8 mouse cellular contexts compared by ENCODE assay signal in genomic region chr5:134176169-134176881, GRCm38 (mm10). TPM values are rescaled to one million over a fixed set of nuclear protein-coding genes. Genes with fewer than 3 reads are reported as not detected.
DNase-seq lines count a peak whose midpoint lies in the region; ATAC-seq and TF ChIP-seq lines count a peak whose summit lies in the region.

Gene Rcc1l, minus strand, starts transcription at chr5:134176774.

- peak within 1 kb of the TSS; percentile 82 for H3K9ac ChIP-seq in heart, embryonic 12.5 days
- peak within 1 kb of the TSS; percentile 76 for H3K9ac ChIP-seq in kidney, postnatal 0 days (ENCODE audit: low read depth, low read length)
- H3K9ac ChIP-seq in liver, embryonic 11.5 days (ENCODE audit: low read depth, low read length), result peak within 1 kb of the TSS; percentile 62
- H3K9ac ChIP-seq in stomach, embryonic 14.5 days (replicated peaks; ENCODE audit: low read depth, low read length), result peak within 1 kb of the TSS; percentile 74

- no peaks in the 10 kb centered on the region for H3K9me3 ChIP-seq in erythroblast, embryonic 14.5 days (ENCODE audit: control insufficient read depth, low read length)
- no peaks in the 10 kb centered on the region for H3K9me3 ChIP-seq in heart, embryonic 12.5 days (replicated peaks)
- no peaks in the 10 kb centered on the region for H3K9me3 ChIP-seq in kidney, postnatal 0 days (replicated peaks; ENCODE audit: low read length)
- no peaks in the 10 kb centered on the region for H3K9me3 ChIP-seq in liver, embryonic 11.5 days (ENCODE audit: control insufficient read depth, low read length)
- no peaks in the 10 kb centered on the region for H3K9me3 ChIP-seq in stomach, embryonic 14.5 days (ENCODE audit: control insufficient read depth, low read depth, low read length)

- WGBS in heart, embryonic 12.5 days, result under 1% methylated on average over 72 of the region's 72 CpGs
- WGBS in kidney, postnatal 0 days, result under 1% methylated on average over 69 of the region's 72 CpGs
- under 1% methylated on average over 72 of the region's 72 CpGs for WGBS in liver, embryonic 11.5 days
- under 1% methylated on average over 72 of the region's 72 CpGs for WGBS in stomach, embryonic 14.5 days

- H3K36me3 ChIP-seq in erythroblast, embryonic 14.5 days (ENCODE audit: control insufficient read depth), result peaks cover 17% of the 10 kb centered on the region
- H3K36me3 ChIP-seq in heart, embryonic 12.5 days, result peaks cover 16% of the 10 kb centered on the region
- 0 out of 2 replicates have a peak, but pooled peaks cover 3% of the 10 kb centered on the region for H3K36me3 ChIP-seq in kidney, postnatal 0 days (ENCODE audit: insufficient read depth, low read length)
- peaks cover 2% of the 10 kb centered on the region; the same call in 1 of the 2 replicates for H3K36me3 ChIP-seq in liver, embryonic 11.5 days (ENCODE audit: control insufficient read depth, insufficient read depth, low read length)
- H3K36me3 ChIP-seq in stomach, embryonic 14.5 days (ENCODE audit: control insufficient read depth, insufficient read depth, low read length), result no peaks in the 10 kb centered on the region; the same call in 1 of the 2 replicates

- no peaks in the 10 kb centered on the region for H3K27me3 ChIP-seq in erythroblast, embryonic 14.5 days (ENCODE audit: control insufficient read depth)
- H3K27me3 ChIP-seq in heart, embryonic 12.5 days (replicated peaks), result no peaks in the 10 kb centered on the region
- H3K27me3 ChIP-seq in kidney, postnatal 0 days (ENCODE audit: insufficient read depth, low read length), result no peaks in the 10 kb centered on the region
- no peaks in the 10 kb centered on the region for H3K27me3 ChIP-seq in liver, embryonic 11.5 days (replicated peaks; ENCODE audit: control insufficient read depth, insufficient read depth, low read length)
- no peaks in the 10 kb centered on the region for H3K27me3 ChIP-seq in stomach, embryonic 14.5 days (ENCODE audit: control insufficient read depth, insufficient read depth, low read length)

- peak; percentile 90 for ATAC-seq in heart, embryonic 12.5 days (ENCODE audit: insufficient number of reproducible peaks, low FRiP score)
- ATAC-seq in kidney, postnatal 0 days (replicated peaks; ENCODE audit: low FRiP score, low read depth), result peak; percentile 84
- ATAC-seq in liver, embryonic 11.5 days (replicated peaks; ENCODE audit: low FRiP score), result peak; percentile 86
- peak; percentile 79 for ATAC-seq in stomach, embryonic 14.5 days (ENCODE audit: insufficient number of reproducible peaks, insufficient read depth, low FRiP score, low read depth)

- TF ChIP-seq CTCF in brain, embryonic 14.5 days (IDR thresholded peaks at IDR 0.05; ENCODE audit: borderline replicate concordance, extremely low read depth, insufficient read depth, insufficient read length), result no peak
- no peak for TF ChIP-seq CTCF in kidney, postnatal 0 days (IDR thresholded peaks at IDR 0.05; ENCODE audit: low read depth)

- peak; percentile 37; the same call in 1 of the 2 replicates for TF ChIP-seq POLR2A in brain, embryonic 14.5 days (IDR thresholded peaks at IDR 0.05; ENCODE audit: borderline replicate concordance, extremely low read depth, insufficient read depth, insufficient read length, poor library complexity, severe bottlenecking)

- peak within 1 kb of the TSS; percentile 81 for H3K4me3 ChIP-seq in erythroblast, embryonic 14.5 days (replicated peaks)
- peak within 1 kb of the TSS; percentile 91 for H3K4me3 ChIP-seq in heart, embryonic 12.5 days
- H3K4me3 ChIP-seq in kidney, postnatal 0 days (replicated peaks; ENCODE audit: low read depth, low read length), result peak within 1 kb of the TSS; percentile 85
- H3K4me3 ChIP-seq in liver, embryonic 11.5 days (ENCODE audit: low read depth, low read length), result peak within 1 kb of the TSS; percentile 68
- H3K4me3 ChIP-seq in stomach, embryonic 14.5 days (ENCODE audit: low read depth, low read length), result peak within 1 kb of the TSS; percentile 94

- H3K4me1 ChIP-seq in erythroblast, embryonic 14.5 days (ENCODE audit: control insufficient read depth), result peaks cover 45% of the 10 kb centered on the region
- peaks cover 9% of the 10 kb centered on the region for H3K4me1 ChIP-seq in heart, embryonic 12.5 days (replicated peaks)
- H3K4me1 ChIP-seq in kidney, postnatal 0 days (replicated peaks; ENCODE audit: insufficient read depth, low read length), result 0 out of 2 replicates have a peak, but pooled peaks cover 7% of the 10 kb centered on the region
- peaks cover 14% of the 10 kb centered on the region for H3K4me1 ChIP-seq in liver, embryonic 11.5 days (replicated peaks; ENCODE audit: control insufficient read depth, insufficient read depth, low read length)
- peaks cover 8% of the 10 kb centered on the region; the same call in 1 of the 2 replicates for H3K4me1 ChIP-seq in stomach, embryonic 14.5 days (ENCODE audit: control insufficient read depth, insufficient read depth, low read length)

- H3K27ac ChIP-seq in heart, embryonic 12.5 days (ENCODE audit: poor library complexity, severe bottlenecking), result peak within 1 kb of the TSS; percentile 84
- peak within 1 kb of the TSS; percentile 90 for H3K27ac ChIP-seq in kidney, postnatal 0 days
- H3K27ac ChIP-seq in liver, embryonic 11.5 days (ENCODE audit: low read depth, low read length), result peak within 1 kb of the TSS; percentile 72
- H3K27ac ChIP-seq in stomach, embryonic 14.5 days (ENCODE audit: low read length), result peak within 1 kb of the TSS; percentile 83

- peak; percentile 84 to 85 for DNase-seq in B cell, adult 2 months
- DNase-seq in brain, embryonic 14.5 days (ENCODE audit: low read depth), result peak; percentile 97
- peak; percentile 98 for DNase-seq in kidney, postnatal 0 days (ENCODE audit: low spot score)
- peak; percentile 78 for DNase-seq in liver, embryonic 11.5 days (ENCODE audit: low spot score)
- DNase-seq in naive thymus-derived CD4-positive, alpha-beta T cell, adult 2 months (ENCODE audit: low read depth), result peak; percentile 91

- peak within 1 kb of the TSS; percentile 91 for H3K4me2 ChIP-seq in heart, embryonic 12.5 days
- H3K4me2 ChIP-seq in kidney, postnatal 0 days (ENCODE audit: low read length), result peak within 1 kb of the TSS; percentile 69
- H3K4me2 ChIP-seq in liver, embryonic 11.5 days, result peak within 1 kb of the TSS; percentile 85
- peak within 1 kb of the TSS; percentile 83 for H3K4me2 ChIP-seq in stomach, embryonic 14.5 days (replicated peaks; ENCODE audit: low read depth, low read length)

RNA-seq across cellular contexts. Expression of gene Rcc1l, which starts in this region (rescaled TPM):
- polyA plus RNA-seq in brain, embryonic 14.5 days (2012; rRNA removed), result 15.5 and 18.0 TPM in 2 replicates
- polyA plus RNA-seq in erythroblast, embryonic 14.5 days (2012), result 0.21 and 0.41 TPM in 2 replicates
- 25.4 and 26.9 TPM in 2 replicates for polyA plus RNA-seq in heart, embryonic 12.5 days (2016; fragmentation: Nextera tagmentation; extraction: Ambion mirVana)
- 32.1 and 33.4 TPM in 2 replicates for polyA plus RNA-seq in kidney, postnatal 0 days (2015; fragmentation: Nextera tagmentation; extraction: Ambion mirVana)
- polyA plus RNA-seq in liver, embryonic 11.5 days (2014; fragmentation: Nextera tagmentation; extraction: Ambion mirVana), result 39.1 and 43.8 TPM in 2 replicates
- 23.3 and 23.8 TPM in 2 replicates for polyA plus RNA-seq in stomach, embryonic 14.5 days (2014; fragmentation: Nextera tagmentation; extraction: Ambion mirVana)

Comparison
In these comparisons a context has a peak if more than half of its experiments do, and no peak if none do; other contexts are left out.
1. Peak in every context shown above with its lines: DNase-seq, ATAC-seq, H3K4me3 ChIP-seq and H3K27ac ChIP-seq.
2. RNA of gene Rcc1l (polyA plus RNA-seq): 39.1 to 43.8 TPM in liver, embryonic 11.5 days, 32.1 to 33.4 TPM in kidney, postnatal 0 days, 25.4 to 26.9 TPM in heart, embryonic 12.5 days, 23.3 to 23.8 TPM in stomach, embryonic 14.5 days and 15.5 to 18.0 TPM in brain, embryonic 14.5 days; 0.21 to 0.41 TPM in erythroblast, embryonic 14.5 days; every median in the first group is over 10 times any median in the second.